Mouse (Mus musculus) retina, postnatal 1 day (tissue): ENCODE data around the gene Ptpn3.
"Not testable (repeated sequence)": the region's sequence is repeated elsewhere in the genome, so short reads cannot be mapped to it uniquely, and the experiment has no call there.

Experiments
- DNase-seq: peaks from one replicate; pipeline ENCODE4 v3.0.0-alpha.2; 2012

Ptpn3 gene

GRCm38 (mm10) chr4:57214852-57215251, 86.8 kb downstream of the Ptpn3 start:
- no peak for DNase-seq

- peak; percentile 20 for DNase-seq
Measured at GRCm38 (mm10) chr4:57214114-57214513, 87.5 kb downstream of the Ptpn3 start.

GRCm38 (mm10) chr4:57211706-57212105, 89.9 kb downstream of the Ptpn3 start:
- DNase-seq = no peak

- no peak for DNase-seq
Measured at GRCm38 (mm10) chr4:57205908-57206307, 95.7 kb downstream of the Ptpn3 start.

GRCm38 (mm10) chr4:57204780-57205179, 96.9 kb downstream of the Ptpn3 start:
- no peak for DNase-seq

GRCm38 (mm10) chr4:57202660-57203361, 98.8 kb downstream of the Ptpn3 start:
- peak; percentile 14 for DNase-seq

GRCm38 (mm10) chr4:57202132-57202531, 99.5 kb downstream of the Ptpn3 start:
- no peak for DNase-seq

GRCm38 (mm10) chr4:57200661-57201060, 101.0 kb downstream of the Ptpn3 start:
- DNase-seq = no peak

GRCm38 (mm10) chr4:57198666-57199393, 102.8 kb downstream of the Ptpn3 start:
- DNase-seq = not testable (repeated sequence)

- DNase-seq = no peak
Measured at GRCm38 (mm10) chr4:57191543-57192283, 109.9 kb downstream of the Ptpn3 start.

GRCm38 (mm10) chr4:57189881-57190280, 111.8 kb downstream of the Ptpn3 start:
- no peak for DNase-seq

- DNase-seq = no peak
Measured at GRCm38 (mm10) chr4:57186035-57186434, 115.6 kb downstream of the Ptpn3 start.

GRCm38 (mm10) chr4:57185462-57185861, 116.2 kb downstream of the Ptpn3 start:
- no peak for DNase-seq

- no peak for DNase-seq
Measured at GRCm38 (mm10) chr4:57183493-57183892, 118.1 kb downstream of the Ptpn3 start.

GRCm38 (mm10) chr4:57181538-57181937, 120.1 kb downstream of the Ptpn3 start:
- no peak for DNase-seq

- DNase-seq = no peak
Measured at GRCm38 (mm10) chr4:57178881-57179280, 122.8 kb downstream of the Ptpn3 start.

- DNase-seq = no peak
Measured at GRCm38 (mm10) chr4:57175329-57175728, 126.3 kb downstream of the Ptpn3 start.

- DNase-seq = no peak
Measured at GRCm38 (mm10) chr4:57172861-57173260, 128.8 kb downstream of the Ptpn3 start.

- no peak for DNase-seq
Measured at GRCm38 (mm10) chr4:57171817-57172216, 129.8 kb downstream of the Ptpn3 start.

GRCm38 (mm10) chr4:57168680-57169079, 133.0 kb downstream of the Ptpn3 start:
- no peak for DNase-seq

GRCm38 (mm10) chr4:57168277-57168676, 133.4 kb downstream of the Ptpn3 start:
- no peak for DNase-seq

GRCm38 (mm10) chr4:57166922-57167870, 134.4 kb downstream of the Ptpn3 start:
- DNase-seq = peak; percentile 60
